Mouse (Mus musculus): ENCODE data around the gene Nupl1. TPM values are rescaled to one million over a fixed set of nuclear protein-coding genes. Genes with fewer than 3 reads are reported as not detected.
A peak's percentile ranks its signal among the peaks of the same experiment; 100 is the strongest.

The Nupl1 gene
- polyA plus RNA-seq, 1 experiment = 0.08 TPM

DNA sequence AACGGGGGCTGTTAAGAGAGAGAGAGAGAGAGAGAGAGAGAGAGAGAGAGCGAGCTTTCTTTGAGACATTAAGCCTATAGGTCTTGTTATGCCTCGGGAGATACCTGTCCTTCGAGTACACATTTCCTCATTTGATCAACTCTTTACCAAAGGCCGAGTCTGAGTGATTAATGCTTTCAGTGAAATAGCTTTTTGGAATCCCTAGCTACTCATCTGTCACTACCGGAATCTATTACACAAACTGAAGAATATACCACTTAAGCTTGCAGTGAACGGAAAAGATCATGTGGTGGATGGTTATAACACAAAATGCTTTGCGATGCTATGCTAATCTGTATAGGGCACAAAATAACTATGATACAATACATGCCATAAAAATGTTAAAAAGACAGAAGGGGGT lies 865 bp downstream of the Nupl1 start:
- no peak for DNase-seq (ENCODE audit: extremely low spot score in 1 of 2, low spot score in 1 of 2)

DNA sequence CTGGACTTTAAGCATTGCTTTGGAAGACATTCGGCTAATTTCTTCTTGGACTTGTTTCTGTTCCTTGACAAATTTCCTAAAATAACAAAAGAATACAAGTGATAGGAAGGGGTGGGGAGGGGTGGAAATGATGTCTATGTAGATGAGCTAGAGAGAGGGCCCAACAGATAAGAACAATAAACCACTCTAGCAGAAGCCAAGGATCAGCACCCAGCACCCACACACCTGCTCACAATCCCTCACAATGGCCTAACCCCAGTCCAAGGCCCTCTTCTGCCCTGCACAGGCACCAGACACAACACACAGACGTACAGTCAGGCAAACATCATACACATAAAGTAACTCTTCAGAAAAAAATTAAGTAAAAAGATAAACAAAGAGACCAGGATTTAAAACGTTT lies 12.7 kb downstream of the Nupl1 start:
- no peak for DNase-seq (ENCODE audit: extremely low spot score in 1 of 2, low spot score in 1 of 2)

DNA sequence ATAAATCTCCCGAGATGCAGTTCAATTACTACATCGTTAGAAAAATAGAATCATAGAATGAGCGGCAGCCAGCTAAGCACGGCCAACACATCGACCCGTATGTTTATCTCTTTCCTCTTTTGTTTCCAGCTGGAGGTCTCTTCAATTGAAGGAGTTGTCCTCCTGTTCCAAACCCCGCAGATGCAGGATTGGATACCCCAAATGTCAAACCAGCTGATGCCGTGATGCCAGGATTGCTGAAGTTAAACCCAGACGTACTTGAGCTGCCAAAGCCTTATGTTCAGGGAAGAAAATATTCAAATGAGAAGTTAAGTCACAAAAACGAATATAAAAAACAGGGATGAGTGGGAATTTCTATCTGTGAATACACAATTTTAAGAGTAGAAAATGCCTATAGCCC lies 31.3 kb downstream of the Nupl1 start:
- peak in 1 of 2 experiments; percentile 13 for DNase-seq (ENCODE audit: extremely low spot score in 1 of 2, low spot score in 1 of 2)

DNA sequence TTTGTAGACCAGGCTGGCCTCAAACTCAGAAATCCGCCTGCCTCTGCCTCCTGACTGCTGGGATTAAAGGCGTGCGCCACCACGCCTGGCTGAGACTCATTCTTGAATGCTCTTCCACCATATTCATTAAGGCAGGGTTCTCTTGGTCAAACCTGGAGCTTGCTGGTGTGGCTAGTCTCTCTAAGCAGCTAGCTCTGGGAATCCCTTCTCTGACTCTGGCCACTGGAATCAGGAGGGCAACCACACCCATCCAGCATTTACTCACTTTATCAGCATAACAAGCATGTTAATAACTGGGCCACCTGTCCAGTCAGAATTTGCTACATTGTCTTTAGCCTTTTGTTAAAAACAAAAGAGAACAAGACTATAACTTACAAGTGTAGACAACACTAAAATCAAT lies 33.6 kb downstream of the Nupl1 start:
- no peak for DNase-seq (ENCODE audit: extremely low spot score in 1 of 2, low spot score in 1 of 2)

DNA sequence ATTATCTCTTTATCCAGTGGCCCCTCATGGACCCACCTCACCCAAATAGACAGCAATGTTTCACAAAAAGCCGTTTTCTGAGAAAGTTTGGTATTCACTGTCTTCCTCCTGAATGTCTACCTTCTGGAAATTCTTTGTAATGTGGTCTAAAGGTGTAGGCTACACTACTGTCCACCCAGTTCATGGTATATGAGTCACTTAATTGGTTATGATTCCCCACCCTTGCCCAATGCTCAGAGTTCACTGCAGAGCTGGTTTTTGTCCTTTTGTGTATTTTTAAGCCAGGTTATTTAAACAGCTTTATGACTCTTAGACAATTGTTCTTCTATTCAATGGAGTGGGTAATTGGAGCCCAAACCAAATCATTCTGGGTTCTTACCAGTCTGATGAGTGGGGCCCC lies 35.1 kb downstream of the Nupl1 start:
- no peak for DNase-seq (ENCODE audit: extremely low spot score in 1 of 2, low spot score in 1 of 2)

DNA sequence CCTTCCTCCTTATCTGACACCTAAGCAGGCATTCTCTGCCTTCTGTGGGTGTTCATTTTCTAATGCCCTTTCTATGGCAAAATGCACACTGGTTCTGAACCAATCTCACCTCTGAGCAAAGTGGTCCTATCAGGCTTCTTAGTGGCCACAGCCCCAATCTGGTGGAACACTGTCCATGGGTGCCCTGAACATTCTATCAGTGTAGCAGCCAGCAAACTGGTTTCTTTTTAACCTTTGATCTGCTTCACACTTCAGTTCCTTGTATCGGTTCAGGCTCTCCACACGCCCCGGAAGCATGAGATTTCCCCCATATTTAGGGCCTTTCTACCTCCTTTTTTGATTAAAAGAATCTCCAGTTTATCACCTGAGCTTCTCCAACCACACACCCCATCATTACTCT lies 36.2 kb downstream of the Nupl1 start:
- no peak for DNase-seq (ENCODE audit: extremely low spot score in 1 of 2, low spot score in 1 of 2)

DNA sequence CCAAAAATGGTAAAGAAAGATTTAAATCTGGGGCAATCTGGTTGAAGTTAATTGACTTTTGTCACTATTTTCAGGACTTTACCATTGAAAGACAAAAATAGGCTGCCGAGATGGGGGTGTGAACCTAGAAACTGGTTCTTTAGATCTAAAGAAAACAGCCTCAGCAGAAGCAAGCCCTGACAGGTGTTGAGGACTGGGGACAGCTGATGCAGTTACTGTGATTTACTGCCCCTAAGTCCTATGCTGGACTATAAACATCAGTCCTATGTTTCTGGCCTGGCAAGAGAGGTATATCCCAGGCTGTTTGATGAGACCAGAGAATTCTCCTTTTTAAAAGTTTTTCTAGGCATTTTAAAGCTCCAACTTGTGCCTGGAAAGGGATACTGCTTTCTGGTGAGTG lies 37.2 kb downstream of the Nupl1 start:
- peak in 1 of 2 experiments; percentile 11 for DNase-seq (ENCODE audit: extremely low spot score in 1 of 2, low spot score in 1 of 2)

DNA sequence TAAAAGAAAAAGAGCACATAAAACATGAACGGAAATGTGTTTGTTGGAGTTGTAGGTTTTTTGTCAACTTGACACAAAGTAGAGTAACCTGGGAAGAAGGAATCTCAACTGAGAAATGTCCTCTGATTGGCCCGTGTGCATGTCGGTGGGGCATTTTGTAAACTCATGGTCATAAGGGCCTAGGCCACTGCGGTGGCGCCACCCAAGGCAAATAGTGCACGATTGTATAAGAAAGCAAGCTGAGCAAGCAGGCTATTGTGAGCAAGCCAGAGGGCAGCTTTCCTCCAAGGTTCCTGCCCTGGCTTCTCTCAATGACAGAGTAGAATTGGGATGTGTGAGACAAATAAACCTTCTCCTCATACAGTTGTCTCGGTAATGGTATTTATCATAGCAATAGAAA lies 42.1 kb downstream of the Nupl1 start:
- DNase-seq (ENCODE audit: extremely low spot score in 1 of 2, low spot score in 1 of 2) = no peak

DNA sequence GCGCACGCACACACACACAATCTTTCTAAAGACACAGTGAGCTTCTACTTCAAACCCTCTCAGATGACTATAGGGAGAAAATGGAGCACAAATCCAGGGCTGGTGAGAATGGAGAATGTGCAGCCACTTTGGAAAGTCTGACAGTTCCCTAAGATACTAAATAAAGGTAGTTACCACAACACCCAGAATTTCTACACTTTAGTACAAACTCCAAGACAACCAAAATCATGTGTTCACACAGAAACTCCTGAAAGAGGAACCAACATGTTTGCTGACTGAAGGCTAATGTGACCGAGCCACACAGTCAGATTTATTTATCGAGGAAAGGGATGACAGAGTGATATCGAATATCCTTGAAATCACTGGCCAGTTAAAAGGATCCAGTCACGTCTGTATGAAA lies 46.2 kb downstream of the Nupl1 start:
- DNase-seq (ENCODE audit: extremely low spot score in 1 of 2, low spot score in 1 of 2) = no peak

DNA sequence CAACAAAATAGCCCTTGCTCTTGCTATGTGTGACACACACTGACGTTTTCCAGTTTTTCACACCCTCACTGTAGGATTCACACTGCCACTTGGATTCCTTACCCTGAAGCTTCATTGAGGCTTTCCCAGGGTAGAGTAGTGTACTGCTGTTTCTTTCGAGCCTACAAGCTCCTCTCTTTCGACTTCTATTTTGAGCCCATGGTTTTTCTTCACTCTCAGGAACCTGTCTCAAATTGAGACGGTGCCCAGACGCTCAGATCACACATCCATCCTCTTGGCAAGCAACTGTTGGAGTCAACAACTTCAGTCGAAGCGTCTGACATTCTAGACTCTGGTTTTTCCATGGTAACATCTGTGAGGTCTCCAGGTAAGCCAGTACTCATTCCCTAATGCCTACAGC lies 54.3 kb downstream of the Nupl1 start, which contains the start of gene Atp8a2:
Atp8a2 (minus strand) TSS at position 296 of the 400 bp plus-strand sequence.
- peak; percentile 28 to 60 for DNase-seq (ENCODE audit: extremely low spot score in 1 of 2, low spot score in 1 of 2)

DNA sequence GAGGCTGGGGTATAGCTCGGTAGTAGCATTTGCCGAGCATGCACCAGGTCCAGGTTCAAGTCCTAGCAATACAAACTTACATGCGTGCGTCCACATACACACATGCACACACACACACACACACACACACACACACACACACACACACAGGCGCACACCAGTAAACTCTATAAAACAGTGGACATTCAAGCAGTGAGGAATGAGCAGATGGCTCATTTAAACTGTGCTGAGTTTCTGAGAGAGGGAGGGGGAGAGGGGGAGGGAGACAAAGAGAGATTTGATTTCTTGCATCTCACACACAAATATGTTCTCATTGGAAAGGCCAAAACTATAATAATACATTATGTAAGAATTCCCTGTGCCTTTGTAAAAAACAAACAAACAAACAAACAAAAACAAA lies 55.2 kb downstream of the Nupl1 start:
- no peak for DNase-seq (ENCODE audit: extremely low spot score in 1 of 2, low spot score in 1 of 2)

DNA sequence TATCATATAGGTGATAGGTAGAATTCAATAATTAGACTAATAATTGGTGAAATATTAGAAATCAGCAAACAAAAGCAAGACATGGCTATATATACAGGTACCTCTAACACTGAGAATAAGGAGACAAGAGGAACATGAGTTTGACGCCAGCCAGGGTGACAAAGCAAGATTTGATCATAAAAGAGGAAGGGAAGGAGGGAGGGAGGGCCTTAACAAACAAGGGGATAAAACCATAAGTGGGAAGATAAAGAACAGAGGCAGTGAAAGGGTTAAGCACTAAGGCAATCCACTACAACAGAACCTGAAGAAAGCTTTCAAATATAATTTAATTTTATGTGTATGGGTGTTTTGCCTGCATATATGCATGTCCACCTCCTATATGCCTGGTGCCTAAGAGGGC lies 56.6 kb downstream of the Nupl1 start:
- DNase-seq (ENCODE audit: extremely low spot score in 1 of 2, low spot score in 1 of 2) = no peak

DNA sequence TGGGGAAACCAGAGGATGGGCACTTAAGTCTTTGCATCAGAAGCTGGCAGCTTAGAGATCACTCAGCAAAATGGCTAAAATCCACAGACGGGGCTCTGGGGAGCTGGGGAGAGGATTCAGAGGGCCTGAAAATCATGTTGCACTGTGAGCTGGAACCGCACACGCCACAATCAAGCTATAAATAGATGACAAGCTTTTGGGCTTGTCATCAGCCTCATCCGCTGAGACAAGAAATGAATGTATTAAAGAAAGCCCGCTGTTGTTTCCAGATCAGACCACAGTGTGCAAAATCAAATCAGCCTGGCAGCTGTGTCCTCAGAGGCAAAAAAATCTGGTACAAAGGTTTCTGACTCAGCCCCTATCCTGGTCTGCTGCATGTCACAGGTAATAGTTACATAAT lies 61.5 kb downstream of the Nupl1 start:
- peak in 1 of 2 experiments; percentile 23 for DNase-seq (ENCODE audit: extremely low spot score in 1 of 2, low spot score in 1 of 2)

DNA sequence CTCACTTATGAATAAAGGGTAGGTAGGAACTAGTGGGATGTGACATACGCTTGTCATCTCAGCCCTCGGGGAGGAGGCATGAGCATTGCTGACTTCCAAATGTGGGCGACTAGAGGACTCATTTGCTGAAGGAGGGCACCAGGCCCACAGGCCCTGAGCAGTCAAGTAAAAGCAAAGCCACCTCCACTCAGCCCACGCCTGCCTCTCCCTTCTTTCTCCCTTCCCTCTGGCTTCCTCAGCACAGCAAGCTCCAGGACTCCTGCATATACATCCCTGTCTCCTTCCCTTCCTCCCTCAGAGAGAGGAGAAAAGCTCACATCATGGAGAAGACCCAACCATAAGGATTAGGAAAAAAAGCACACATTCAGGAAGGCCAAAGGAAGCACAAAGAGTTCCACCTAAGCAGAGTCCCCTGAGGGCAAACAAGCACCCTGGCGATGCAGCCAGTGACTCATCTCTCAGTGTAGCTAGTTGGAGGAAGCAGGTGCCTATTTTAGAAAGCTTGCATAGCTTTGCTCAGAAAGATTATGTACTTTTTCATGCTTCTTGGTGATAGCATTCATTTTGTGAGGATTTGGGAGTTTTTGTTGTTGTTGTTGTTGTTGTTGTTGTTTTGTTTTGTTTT lies 62.9 kb downstream of the Nupl1 start:
- DNase-seq (ENCODE audit: extremely low spot score in 1 of 2, low spot score in 1 of 2) = peak; percentile 34 to 66

DNA sequence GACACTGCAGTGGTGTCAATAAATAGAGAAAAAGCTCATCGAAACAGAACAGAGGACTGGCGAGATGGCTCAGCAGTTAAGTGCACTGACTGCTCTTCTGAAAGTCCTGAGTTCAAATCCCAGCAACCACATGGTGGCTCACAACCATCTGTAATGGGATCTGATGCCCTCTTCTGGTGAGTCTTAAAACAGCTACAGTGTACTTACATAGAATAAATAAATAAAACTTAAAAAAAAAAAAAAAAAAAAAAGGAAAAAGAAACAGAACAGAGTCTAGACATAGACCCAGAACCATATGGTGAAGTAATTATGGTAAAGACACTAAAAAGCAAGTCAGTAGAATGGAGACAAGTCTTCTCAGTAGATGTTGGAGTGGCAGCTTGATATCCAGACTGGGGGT lies 69.9 kb downstream of the Nupl1 start:
- no peak for DNase-seq (ENCODE audit: extremely low spot score in 1 of 2, low spot score in 1 of 2)

DNA sequence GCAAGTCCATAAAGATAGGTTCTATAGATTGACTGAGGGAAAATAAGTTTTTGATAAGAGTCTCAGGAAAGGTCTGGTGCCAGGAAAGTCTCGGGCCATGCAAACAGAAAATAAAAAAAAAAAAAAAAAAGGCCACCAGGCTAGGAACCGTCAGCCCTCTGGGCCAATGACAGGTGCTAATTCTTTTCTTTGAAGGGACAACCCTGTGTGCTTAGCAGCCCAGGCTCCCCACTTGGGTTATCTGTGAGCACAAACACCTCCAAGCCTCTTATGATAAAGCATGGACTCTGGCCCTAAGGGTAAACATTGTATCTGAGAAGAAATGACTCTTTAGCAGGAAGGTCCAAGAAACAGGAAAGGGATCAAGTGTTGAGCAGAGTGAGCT lies 72.7 kb downstream of the Nupl1 start:
- DNase-seq (ENCODE audit: extremely low spot score in 1 of 2, low spot score in 1 of 2) = no peak

DNA sequence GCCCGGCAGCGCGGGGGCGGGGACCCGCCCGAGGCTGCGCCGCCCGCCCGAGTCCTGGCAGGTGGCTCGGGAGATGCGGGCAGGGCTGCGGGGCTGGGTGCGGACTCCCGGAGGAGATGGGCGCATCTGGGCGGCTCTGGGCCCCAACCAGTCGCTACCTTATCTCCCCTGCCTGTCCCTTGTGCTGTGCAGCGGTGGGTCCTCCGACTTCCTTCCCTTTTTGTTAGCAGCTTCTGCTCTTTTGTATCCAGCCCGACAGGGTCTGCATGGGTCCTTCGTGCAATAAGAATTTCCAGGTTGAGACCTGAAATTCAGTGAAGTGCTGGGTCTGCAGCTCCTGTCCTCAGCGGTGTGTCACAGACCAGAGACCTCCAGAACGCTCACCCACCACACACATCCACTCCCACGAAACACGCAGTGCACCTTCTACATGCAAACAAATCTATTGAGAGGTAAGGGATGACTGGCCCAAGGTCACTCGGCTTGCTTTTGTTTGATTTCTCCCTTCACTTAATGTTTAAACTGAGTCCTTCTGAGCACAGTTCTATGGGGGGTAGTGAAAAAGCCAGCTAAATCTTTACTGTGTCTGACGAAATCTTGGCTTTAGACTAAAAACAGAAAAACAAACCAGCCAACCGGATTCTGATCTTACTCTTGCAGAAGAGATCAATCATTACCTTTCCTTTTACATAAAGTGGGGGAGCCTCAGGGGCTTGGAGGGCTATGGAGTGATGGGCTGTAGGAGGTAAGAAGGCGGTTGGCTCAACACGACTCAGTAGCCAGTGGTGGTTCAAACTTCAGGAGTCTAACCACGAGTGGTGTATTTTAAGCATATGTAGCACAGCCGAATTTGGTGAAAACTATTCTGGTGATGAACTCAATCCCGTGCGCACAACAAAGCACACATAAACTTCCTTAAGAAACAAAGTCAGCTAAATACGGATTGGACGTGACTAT lies 73.3 kb downstream of the Nupl1 start:
- peak in 1 of 2 experiments; percentile 33 for DNase-seq (ENCODE audit: extremely low spot score in 1 of 2, low spot score in 1 of 2)

DNA sequence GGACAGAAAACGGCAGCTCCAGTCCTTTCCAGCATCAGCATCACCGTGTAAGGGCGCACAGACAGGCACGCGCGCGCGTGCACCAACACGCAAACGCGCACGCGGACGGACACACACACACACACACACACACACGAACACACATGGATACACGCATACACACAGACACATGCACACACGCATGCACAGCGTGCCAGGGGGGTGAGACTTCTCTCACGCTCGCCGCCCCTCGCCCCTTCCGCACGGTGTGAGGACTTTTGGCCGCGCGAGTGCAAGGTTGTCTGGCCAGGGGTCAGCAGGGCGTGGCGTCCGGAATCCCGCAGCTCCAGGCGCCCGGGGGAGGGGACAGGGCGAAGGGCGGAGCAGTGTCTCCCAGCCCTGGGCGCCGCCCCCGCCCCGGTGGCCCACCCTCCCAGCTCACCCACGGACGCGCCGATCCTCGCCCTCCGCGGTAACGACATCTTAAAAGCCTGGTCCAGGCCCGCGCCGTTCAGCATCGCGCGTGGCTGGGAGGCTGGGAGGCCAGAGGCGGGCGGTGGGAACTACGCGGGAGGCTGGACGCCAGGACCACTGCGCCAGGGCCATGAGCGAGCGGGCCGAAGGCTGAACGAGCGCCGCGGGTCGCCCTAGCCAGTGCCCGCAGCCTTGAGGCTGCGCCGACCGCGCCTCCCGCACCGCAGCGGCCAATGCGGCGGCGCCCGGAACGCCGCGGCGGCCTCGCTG lies 74.2 kb downstream of the Nupl1 start:
- DNase-seq (ENCODE audit: extremely low spot score in 1 of 2, low spot score in 1 of 2) = peak; percentile 38 to 68

DNA sequence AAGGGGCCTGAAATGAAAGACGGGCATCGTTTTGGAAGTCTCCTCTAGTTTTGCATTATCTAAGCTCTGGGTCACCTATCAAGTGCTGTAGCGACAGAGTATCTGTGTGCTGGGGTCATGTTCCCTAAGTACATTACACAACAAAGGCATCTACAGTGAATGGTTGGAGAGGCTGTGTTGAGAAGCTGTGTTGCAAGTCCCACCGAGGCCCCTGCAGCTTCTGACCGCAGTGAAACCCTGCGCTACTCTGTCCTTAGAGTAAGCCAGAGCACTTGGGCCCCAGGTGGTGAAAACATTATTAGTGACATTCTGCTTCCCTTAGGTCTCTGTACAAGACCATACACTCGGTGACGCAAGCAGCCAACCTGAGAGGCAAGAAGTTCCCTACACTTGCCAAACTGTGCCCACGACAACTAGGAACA lies 74.8 kb downstream of the Nupl1 start:
- DNase-seq (ENCODE audit: extremely low spot score in 1 of 2, low spot score in 1 of 2) = no peak

DNA sequence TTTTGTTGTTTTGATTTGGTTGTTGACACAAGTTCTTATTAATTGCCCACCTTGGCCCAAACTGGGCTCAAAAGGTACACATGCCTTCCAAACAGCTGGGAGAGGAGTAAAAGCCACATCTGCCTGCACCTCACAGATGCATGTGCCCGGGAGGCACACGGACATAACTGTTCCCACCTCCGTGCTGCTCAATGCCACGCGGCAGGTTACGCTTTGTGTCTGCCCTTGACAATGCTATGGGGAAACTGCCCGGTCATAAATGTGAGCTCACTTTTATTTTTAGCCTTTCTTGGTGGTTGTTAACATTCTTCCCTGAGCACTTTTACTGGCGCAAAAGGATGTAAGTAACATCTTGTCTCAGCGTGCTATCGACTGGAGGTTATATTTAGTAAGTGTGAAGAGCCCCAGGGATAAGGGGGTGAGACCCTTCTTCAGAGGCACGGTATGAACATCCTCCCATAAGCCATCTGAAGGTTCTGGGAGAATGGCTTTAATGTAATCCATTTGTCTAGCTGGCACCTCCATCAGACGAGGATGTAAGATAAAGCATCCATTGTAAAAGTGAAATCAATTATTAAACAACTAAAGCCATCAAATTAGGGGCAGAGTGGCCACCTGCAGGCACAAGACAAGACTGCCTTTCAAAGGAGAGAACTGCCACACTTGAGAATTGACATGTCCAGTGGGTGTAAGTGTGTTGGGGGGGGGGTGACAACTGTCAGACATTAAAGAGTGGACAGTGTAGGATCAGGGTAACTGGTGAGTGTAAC lies 78.8 kb downstream of the Nupl1 start:
- DNase-seq (ENCODE audit: extremely low spot score in 1 of 2, low spot score in 1 of 2) = no peak
